Mouse (Mus musculus): ENCODE measurements around the gene Eif2ak3.

Eif2ak3 gene

GRCm38 (mm10) chr6:70862726-70863125 lies 18.4 kb downstream of the Eif2ak3 start:
- ChIA-PET POLR2A (interaction anchor here in 2 of 4 experiments (0.7 to 1.0 kb wide), 3 partner anchors 19 to 632 kb away, joined by 3 to 4 read pairs (median 3); partner anchors contain the start of gene Eif2ak3 (in 1 of the 2)), CTCF (interaction anchor here (0.5 to 1.7 kb wide), 4 partner anchors 18 to 93 kb away, joined by 3 to 10 read pairs (median 4); no protein-coding TSS in a partner anchor)

- POLR2A ChIA-PET, result no interaction called here
Observed at GRCm38 (mm10) chr6:70864285-70864684, 20.0 kb downstream of the Eif2ak3 start.

GRCm38 (mm10) chr6:70866761-70867160 lies 22.4 kb downstream of the Eif2ak3 start:
- POLR2A ChIA-PET, result interaction anchor here in 2 of 4 experiments (0.6 to 1.0 kb wide), 3 partner anchors 14 to 247 kb away, joined by 3 to 4 read pairs (median 3); no protein-coding TSS in a partner anchor
- CTCF ChIA-PET, result interaction anchor here in 1 of 4 experiments (1.5 kb wide), 1 partner anchor 14 kb away, joined by 3 read pairs; no protein-coding TSS in a partner anchor

More at GRCm38 (mm10) chr6:70864285-70864684, 20.0 kb downstream of the Eif2ak3 start:
- CTCF ChIA-PET, result no interaction called here

- ChIA-PET POLR2A (interaction anchor here in 2 of 4 experiments (0.6 to 1.6 kb wide), 5 partner anchors 13 to 247 kb away, joined by 3 to 4 read pairs (median 3); no protein-coding TSS in a partner anchor), CTCF (interaction anchor here in 2 of 4 experiments (0.6 to 1.5 kb wide), 3 partner anchors 13 to 286 kb away, joined by 3 to 5 read pairs (median 4); no protein-coding TSS in a partner anchor)
Observed at GRCm38 (mm10) chr6:70867297-70867696, 23.0 kb downstream of the Eif2ak3 start.

GRCm38 (mm10) chr6:70871511-70871980 lies 27.2 kb downstream of the Eif2ak3 start:
- POLR2A ChIA-PET, result interaction anchor here in 1 of 4 experiments (0.6 to 0.7 kb wide), 2 partner anchors 11 to 48 kb away, joined by 3 to 4 read pairs; no protein-coding TSS in a partner anchor
- CTCF ChIA-PET, result interaction anchor here in 3 of 4 experiments (0.7 to 1.6 kb wide), 6 partner anchors 9 to 137 kb away, joined by 3 to 6 read pairs (median 4); no protein-coding TSS in a partner anchor

- ChIA-PET POLR2A (interaction anchor here in 1 of 4 experiments (0.7 kb wide), 1 partner anchor 47 kb away, joined by 4 read pairs; no protein-coding TSS in a partner anchor), CTCF (interaction anchor here in 3 of 4 experiments (0.6 to 1.6 kb wide), 7 partner anchors 9 to 137 kb away, joined by 3 to 7 read pairs (median 4); no protein-coding TSS in a partner anchor)
Observed at GRCm38 (mm10) chr6:70872128-70872527, 27.8 kb downstream of the Eif2ak3 start.

GRCm38 (mm10) chr6:70872570-70872969 lies 28.3 kb downstream of the Eif2ak3 start:
- POLR2A ChIA-PET, result interaction anchor here in 1 of 4 experiments (0.7 kb wide), 1 partner anchor 47 kb away, joined by 4 read pairs; no protein-coding TSS in a partner anchor
- CTCF ChIA-PET, result interaction anchor here in 3 of 4 experiments (0.6 to 1.6 kb wide), 5 partner anchors 8 to 61 kb away, joined by 3 to 7 read pairs (median 5); no protein-coding TSS in a partner anchor

- CTCF ChIA-PET, result interaction anchor here (0.6 to 1.4 kb wide), 5 partner anchors 18 to 161 kb away, joined by 3 to 8 read pairs (median 4); no protein-coding TSS in a partner anchor
- POLR2A ChIA-PET, result interaction anchor here in 3 of 4 experiments (0.6 to 2.2 kb wide), 4 partner anchors 10 to 1342 kb away, joined by 3 to 6 read pairs (median 4); partner anchors contain the start of gene Eif2ak3 (in 1 of the 3)
Observed at GRCm38 (mm10) chr6:70874035-70874775, 29.9 kb downstream of the Eif2ak3 start.

- ChIA-PET CTCF (interaction anchor here in 3 of 4 experiments (0.7 to 1.4 kb wide), 5 partner anchors 17 to 66 kb away, joined by 3 to 4 read pairs (median 3); no protein-coding TSS in a partner anchor), POLR2A (interaction anchor here in 3 of 4 experiments (0.6 to 2.2 kb wide), 5 partner anchors 9 to 1342 kb away, joined by 3 to 6 read pairs (median 4); partner anchors contain the start of gene Eif2ak3 (in 1 of the 3))
Observed at GRCm38 (mm10) chr6:70875017-70875416, 30.7 kb downstream of the Eif2ak3 start.

GRCm38 (mm10) chr6:70880714-70881304 lies 36.5 kb downstream of the Eif2ak3 start:
- POLR2A ChIA-PET, result interaction anchor here in 3 of 4 experiments (0.6 to 2.9 kb wide), 19 partner anchors 11 to 827 kb away, joined by 3 to 34 read pairs (median 4); partner anchors contain the start of gene Eif2ak3 (in 1 of the 3)
- CTCF ChIA-PET, result interaction anchor here (0.5 to 5.4 kb wide), 100 partner anchors 8 to 1343 kb away, joined by 3 to 95 read pairs (median 4); partner anchors contain the start of genes Eif2ak3 (in 3 of the 4), Foxi3 (in 1 of the 4) and Thnsl2 (in 1 of the 4)

- ChIA-PET POLR2A (interaction anchor here in 2 of 4 experiments (0.6 to 1.6 kb wide), 2 partner anchors 74 to 811 kb away, joined by 3 to 4 read pairs; no protein-coding TSS in a partner anchor), CTCF (interaction anchor here in 2 of 4 experiments (0.8 to 1.3 kb wide), 3 partner anchors 8 to 76 kb away, joined by 3 read pairs; no protein-coding TSS in a partner anchor)
Observed at GRCm38 (mm10) chr6:70887993-70888392, 43.7 kb downstream of the Eif2ak3 start.

- ChIA-PET CTCF (interaction anchor here in 3 of 4 experiments (0.6 to 1.5 kb wide), 6 partner anchors 9 to 225 kb away, joined by 3 to 8 read pairs (median 5); no protein-coding TSS in a partner anchor), POLR2A (interaction anchor here in 2 of 4 experiments (0.5 to 1.0 kb wide), 5 partner anchors 10 to 90 kb away, joined by 3 read pairs; no protein-coding TSS in a partner anchor)
Observed at GRCm38 (mm10) chr6:70898166-70898565, 53.9 kb downstream of the Eif2ak3 start.

- ChIA-PET POLR2A (interaction anchor here in 1 of 4 experiments (1.0 kb wide), 1 partner anchor 57 kb away, joined by 3 read pairs; the partner anchor contains the start of gene Foxi3), CTCF (no interaction called here)
Observed at GRCm38 (mm10) chr6:70899594-70900003, 55.3 kb downstream of the Eif2ak3 start.

- CTCF ChIA-PET, result no interaction called here
- POLR2A ChIA-PET, result no interaction called here
Observed at GRCm38 (mm10) chr6:70903689-70904088, 59.4 kb downstream of the Eif2ak3 start.

GRCm38 (mm10) chr6:70909572-70909971 lies 65.3 kb downstream of the Eif2ak3 start:
- CTCF ChIA-PET, result interaction anchor here in 2 of 4 experiments (0.8 to 1.0 kb wide), 2 partner anchors 13 to 29 kb away, joined by 3 to 5 read pairs; no protein-coding TSS in a partner anchor

GRCm38 (mm10) chr6:70910285-70910684 lies 66.0 kb downstream of the Eif2ak3 start:
- POLR2A ChIA-PET, result interaction anchor here in 1 of 4 experiments (0.7 kb wide), 1 partner anchor 1464 kb away, joined by 4 read pairs; no protein-coding TSS in a partner anchor
- CTCF ChIA-PET, result interaction anchor here in 3 of 4 experiments (0.5 to 1.0 kb wide), 5 partner anchors 11 to 1301 kb away, joined by 3 to 6 read pairs (median 4); no protein-coding TSS in a partner anchor

More at GRCm38 (mm10) chr6:70909572-70909971, 65.3 kb downstream of the Eif2ak3 start:
- POLR2A ChIA-PET, result interaction anchor here in 1 of 4 experiments (1.2 kb wide), 1 partner anchor 18 kb away, joined by 3 read pairs; no protein-coding TSS in a partner anchor

- CTCF ChIA-PET, result interaction anchor here in 1 of 4 experiments (1.3 kb wide), 1 partner anchor 9 kb away, joined by 4 read pairs; no protein-coding TSS in a partner anchor
- POLR2A ChIA-PET, result no interaction called here
Observed at GRCm38 (mm10) chr6:70911668-70912395, 67.5 kb downstream of the Eif2ak3 start.

Data from embryonic stem cell, embryonic (primary cell).